Mouse (Mus musculus) intestine, postnatal 0 days (tissue): ENCODE measurements around the gene Gm10961. TPM values are rescaled to one million over a fixed set of nuclear protein-coding genes. Genes with fewer than 3 reads are reported as not detected.

Experiments
- ATAC-seq: fragments of 200-750 bp; cut with Nextera tagmentation; 2 replicates; pipeline ENCODE4 v1.8.0; 2017; ENCODE audit warnings: mild to moderate bottlenecking, moderate TSS enrichment, moderate library complexity
- H3K27ac ChIP-seq: fragments of 300-500 bp; sonication (generic); 2 replicates; pipeline ENCODE4 v1.5.1; 2014; ENCODE audit warnings: mild to moderate bottlenecking, low read depth, low read length, moderate library complexity
- H3K27me3 ChIP-seq: fragments of 300-500 bp; sonication (generic); replicated peaks from 2 replicates; pipeline ENCODE4 v1.6.1; 2014; ENCODE audit warnings: low read length, mixed read lengths; ENCODE audit not compliant: control insufficient read depth, insufficient read depth
- H3K36me3 ChIP-seq: fragments of 300-500 bp; sonication (generic); 2 replicates; pipeline ENCODE4 v1.6.1; 2014; ENCODE audit warnings: mild to moderate bottlenecking, moderate library complexity; ENCODE audit not compliant: control insufficient read depth, insufficient read depth
- H3K4me1 ChIP-seq: fragments of 300-500 bp; sonication (generic); replicated peaks from 2 replicates; pipeline ENCODE4 v1.6.1; 2014; ENCODE audit warnings: antibody characterized with exemption, low read length, mixed read lengths; ENCODE audit not compliant: control insufficient read depth, insufficient read depth
- H3K4me2 ChIP-seq: fragments of 300-500 bp; sonication (generic); replicated peaks from 2 replicates; pipeline ENCODE4 v1.6.1; 2014; ENCODE audit warnings: low read depth, mild to moderate bottlenecking, moderate library complexity
- H3K4me3 ChIP-seq: fragments of 300-500 bp; sonication (generic); 2 replicates; pipeline ENCODE4 v1.5.1; 2014; ENCODE audit warnings: low read depth, low read length
- H3K9ac ChIP-seq: fragments of 300-500 bp; sonication (generic); 2 replicates; pipeline ENCODE4 v1.6.1; 2014; ENCODE audit warnings: mild to moderate bottlenecking, low read depth, low read length
- H3K9me3 ChIP-seq: fragments of 300-500 bp; sonication (generic); 2 replicates; pipeline ENCODE4 v1.6.1; 2016; ENCODE audit warnings: mixed run types; ENCODE audit not compliant: control insufficient read depth
- CTCF ChIP-seq: sonication (generic); IDR thresholded peaks from 2 replicates; pipeline ENCODE4 v1.5.1; 2016; ENCODE audit warnings: low read depth, mild to moderate bottlenecking, control low read depth, antibody characterized with exemption, moderate library complexity
- WGBS: fragments of 180-500 bp; shearing (Covaris S2); extraction: QIAGEN DNeasy Blood & Tissue Kit; methylation state at CpG from one replicate; pipeline ENCODE4 v1.1.7; 2014; 5-methylcytosine and 5-hydroxymethylcytosine counted together
- polyA plus RNA-seq: library from polyadenylated mRNA; unstranded; fragments of >200 nt; fragmentation: Nextera tagmentation; extraction: Ambion mirVana; gene quantifications from 2 replicates; pipeline ENCODE4 v1.2.1, GENCODE M21; 2015

Gm10961 gene
- polyA plus RNA-seq, 1 experiment from 2014 or later = not detected

- H3K4me3 ChIP-seq = no peak overlapping the region
- H3K4me2 ChIP-seq = no peak overlapping the region
- no peaks in the 10 kb centered on the region for H3K9me3 ChIP-seq
- no peaks in the 10 kb centered on the region for H3K27me3 ChIP-seq
- no peak for ATAC-seq
- no peaks in the 10 kb centered on the region for H3K4me1 ChIP-seq
- TF ChIP-seq CTCF = peak; percentile 55
- H3K27ac ChIP-seq = no peak overlapping the region
- H3K9ac ChIP-seq = no peak overlapping the region
- peaks cover 29% of the 10 kb centered on the region for H3K36me3 ChIP-seq
- WGBS = 89% methylated on average over 1 of the region's 1 CpGs
These were observed 27.9 kb downstream of the Gm10961 start for GRCm38 (mm10) chr3:107659000-107659399.

DNA sequence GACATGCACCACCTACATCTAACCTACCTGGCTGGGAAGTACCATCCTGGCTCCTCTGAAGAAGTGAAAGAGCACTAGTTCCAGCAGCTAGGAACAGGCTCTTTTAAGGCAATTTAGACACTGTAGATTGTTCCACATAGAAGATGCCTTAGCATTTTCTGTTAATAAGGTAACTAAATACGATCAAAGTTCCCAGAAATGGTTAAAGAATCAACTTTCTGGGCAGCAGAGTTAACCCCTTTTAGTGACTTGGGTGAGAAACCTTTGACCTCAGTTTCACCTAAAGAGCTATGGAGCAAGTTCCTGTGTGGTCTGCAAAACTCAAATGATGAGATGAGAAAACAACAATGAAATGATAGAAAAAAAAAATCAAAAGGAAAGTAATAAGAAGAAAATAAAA lies 33.5 kb downstream of the Gm10961 start:
- H3K27ac ChIP-seq = no peak overlapping the region
- H3K27me3 ChIP-seq = no peaks in the 10 kb centered on the region
- no peaks in the 10 kb centered on the region for H3K4me1 ChIP-seq
- H3K4me3 ChIP-seq = no peak overlapping the region
- peaks cover 77% of the 10 kb centered on the region for H3K36me3 ChIP-seq
- 96% methylated on average over 1 of the region's 1 CpGs for WGBS
- TF ChIP-seq CTCF = no peak
- no peak overlapping the region for H3K9ac ChIP-seq
- H3K4me2 ChIP-seq = no peak overlapping the region
- H3K9me3 ChIP-seq = no peaks in the 10 kb centered on the region
- no peak for ATAC-seq

- Histone ChIP-seq H3K27me3 (no peaks in the 10 kb centered on the region), H3K36me3 (peaks cover 87% of the 10 kb centered on the region), H3K4me2 (no peak overlapping the region), H3K9ac (no peak overlapping the region), H3K9me3 (no peaks in the 10 kb centered on the region), H3K4me3 (no peak overlapping the region), H3K27ac (no peak overlapping the region), H3K4me1 (no peaks in the 10 kb centered on the region)
- WGBS = 80% methylated on average over 6 of the region's 6 CpGs
- ATAC-seq = no peak
- TF ChIP-seq CTCF = no peak
These were observed 36.3 kb downstream of the Gm10961 start for GRCm38 (mm10) chr3:107667426-107667825.

- WGBS = 76% methylated on average over 7 of the region's 7 CpGs
- no peaks in the 10 kb centered on the region for H3K4me1 ChIP-seq
- peaks cover 82% of the 10 kb centered on the region for H3K36me3 ChIP-seq
- no peak overlapping the region for H3K9ac ChIP-seq
- H3K4me3 ChIP-seq = no peak overlapping the region
- H3K27ac ChIP-seq = no peak overlapping the region
- TF ChIP-seq CTCF = no peak
- no peak for ATAC-seq
- no peaks in the 10 kb centered on the region for H3K9me3 ChIP-seq
- H3K4me2 ChIP-seq = no peak overlapping the region
- no peaks in the 10 kb centered on the region for H3K27me3 ChIP-seq
These were observed 37.7 kb downstream of the Gm10961 start for GRCm38 (mm10) chr3:107668786-107669185.

GRCm38 (mm10) chr3:107670500-107670899 lies 39.4 kb downstream of the Gm10961 start:
- Histone ChIP-seq H3K27me3 (no peaks in the 10 kb centered on the region), H3K9ac (no peak overlapping the region), H3K36me3 (peaks cover 88% of the 10 kb centered on the region), H3K4me1 (no peaks in the 10 kb centered on the region), H3K9me3 (no peaks in the 10 kb centered on the region), H3K27ac (no peak overlapping the region), H3K4me2 (no peak overlapping the region), H3K4me3 (no peak overlapping the region)
- 59% methylated on average over 4 of the region's 4 CpGs for WGBS
- ATAC-seq = no peak
- no peak for TF ChIP-seq CTCF

DNA sequence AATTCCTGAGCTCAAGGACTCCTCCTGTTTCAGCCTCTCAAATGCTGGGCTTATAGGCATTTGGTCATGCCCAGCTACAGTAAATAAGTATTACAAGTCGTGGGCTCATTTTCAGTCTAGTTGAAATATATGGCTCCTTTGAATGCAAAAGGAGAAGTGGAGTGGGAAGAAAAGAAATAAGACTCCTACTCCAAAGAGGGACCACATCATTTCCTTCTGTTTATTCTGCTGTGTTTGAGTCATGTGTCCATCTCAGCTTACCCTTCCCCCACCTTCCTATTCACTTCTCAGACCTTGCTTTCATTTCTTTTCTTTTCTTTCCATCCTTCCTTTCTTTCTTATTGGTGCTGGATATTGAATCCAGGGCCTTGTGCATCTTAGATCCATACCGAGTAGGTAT lies 40.4 kb downstream of the Gm10961 start:
- Histone ChIP-seq H3K4me2 (no peak overlapping the region), H3K9me3 (no peaks in the 10 kb centered on the region), H3K9ac (no peak overlapping the region), H3K36me3 (peaks cover 82% of the 10 kb centered on the region), H3K4me1 (no peaks in the 10 kb centered on the region), H3K4me3 (no peak overlapping the region), H3K27ac (no peak overlapping the region), H3K27me3 (no peaks in the 10 kb centered on the region)
- TF ChIP-seq CTCF = no peak
- ATAC-seq = no peak
- WGBS = 90% methylated on average over 2 of the region's 2 CpGs
